Mouse (Mus musculus): ENCODE data around the gene N4bp2l2.

The N4bp2l2 gene

GRCm38 (mm10) chr5:150641440-150641839 is 24.5 kb downstream of the N4bp2l2 start:
- no peak for DNase-seq

DNA sequence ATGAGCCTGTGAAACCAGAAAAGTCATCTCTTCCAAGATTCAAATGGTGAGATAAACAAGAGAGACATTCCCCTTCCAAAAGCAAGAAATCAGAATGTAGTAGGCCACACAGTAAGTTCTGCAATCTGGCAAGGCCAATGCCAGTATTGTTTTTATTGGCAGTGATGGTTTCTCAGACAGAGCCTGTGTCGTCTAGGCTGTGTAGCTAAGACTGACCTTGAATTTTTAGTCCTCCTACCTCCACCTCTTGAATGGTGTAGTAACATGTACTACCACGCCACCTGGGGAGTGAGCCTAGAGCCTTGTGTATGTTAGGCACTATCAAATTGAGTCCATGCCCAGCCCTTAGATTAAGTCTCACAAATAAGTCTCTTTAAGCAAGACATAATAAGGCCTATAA is 36.3 kb downstream of the N4bp2l2 start:
- no peak for DNase-seq

DNA sequence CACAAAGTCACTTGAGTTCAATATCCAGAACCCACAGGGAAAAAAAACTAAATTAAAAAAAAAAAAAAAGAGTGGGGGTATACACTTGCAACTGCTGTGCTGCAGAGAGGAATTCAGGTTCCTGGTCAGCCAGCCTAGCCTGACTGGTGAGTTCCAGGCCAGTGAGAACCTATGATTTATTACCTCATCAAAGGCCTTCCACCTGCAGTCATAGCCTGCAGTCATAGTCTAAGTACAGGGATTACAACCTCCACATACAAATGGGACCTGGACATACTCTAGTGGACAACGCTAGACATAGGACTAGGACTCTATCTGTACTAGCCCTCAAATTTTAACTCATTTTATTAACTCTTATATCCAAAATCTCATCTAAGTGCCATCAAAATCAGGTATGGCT is 36.7 kb downstream of the N4bp2l2 start:
- no peak for DNase-seq

- no peak for DNase-seq
Observed at GRCm38 (mm10) chr5:150625528-150625927, 40.5 kb downstream of the N4bp2l2 start.

GRCm38 (mm10) chr5:150622792-150623191 is 43.2 kb downstream of the N4bp2l2 start:
- DNase-seq: no peak

DNA sequence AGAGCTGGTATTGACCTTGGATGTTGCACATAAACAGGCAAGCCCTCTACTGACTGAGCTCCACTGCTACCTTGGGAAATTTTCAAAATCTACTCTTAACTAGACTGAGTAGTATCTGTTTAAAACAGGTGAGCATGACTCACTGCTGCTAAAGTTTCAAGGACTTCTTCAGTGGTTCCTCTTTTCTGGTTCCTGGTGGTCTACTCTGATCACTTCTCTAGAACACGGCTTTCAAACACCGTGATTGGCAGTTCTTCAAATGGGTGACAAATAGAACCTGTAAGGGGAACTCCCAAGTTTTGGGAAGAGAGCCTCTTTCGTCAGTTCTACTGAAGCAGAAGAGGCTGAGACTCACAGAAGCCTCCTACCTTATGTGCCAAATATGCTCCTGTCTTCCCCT is 44.4 kb downstream of the N4bp2l2 start:
- no peak for DNase-seq

DNA sequence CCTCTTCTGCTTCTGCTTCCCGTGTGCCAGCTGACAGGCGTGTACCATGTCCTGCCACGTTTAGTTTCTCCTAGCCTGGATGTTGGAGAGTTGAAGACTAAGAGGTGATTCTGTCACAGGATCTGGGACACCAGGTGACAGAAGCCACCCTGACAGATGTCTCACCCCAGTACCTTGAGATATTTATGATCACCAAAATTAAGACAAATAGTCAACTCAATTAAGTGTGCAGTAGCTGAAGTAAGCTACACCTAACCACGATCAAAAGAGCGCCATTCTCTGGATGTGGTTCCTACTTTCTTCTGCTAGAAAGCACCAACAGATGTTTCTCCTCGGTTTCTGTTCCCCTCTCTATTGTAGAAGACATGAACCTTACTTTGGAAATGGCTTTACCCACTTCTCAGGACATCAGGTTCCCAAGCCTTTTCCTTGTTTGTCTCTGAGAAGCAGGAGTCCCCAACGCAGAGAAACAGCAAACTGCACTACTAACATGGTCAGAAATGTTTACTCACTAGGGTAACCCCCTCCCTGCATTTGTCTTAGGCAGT is 45.3 kb downstream of the N4bp2l2 start:
- no peak for DNase-seq

- DNase-seq: no peak
Observed at GRCm38 (mm10) chr5:150618599-150619355, 47.2 kb downstream of the N4bp2l2 start.

- DNase-seq: no peak
Observed at GRCm38 (mm10) chr5:150616731-150617130, 49.3 kb downstream of the N4bp2l2 start.

DNA sequence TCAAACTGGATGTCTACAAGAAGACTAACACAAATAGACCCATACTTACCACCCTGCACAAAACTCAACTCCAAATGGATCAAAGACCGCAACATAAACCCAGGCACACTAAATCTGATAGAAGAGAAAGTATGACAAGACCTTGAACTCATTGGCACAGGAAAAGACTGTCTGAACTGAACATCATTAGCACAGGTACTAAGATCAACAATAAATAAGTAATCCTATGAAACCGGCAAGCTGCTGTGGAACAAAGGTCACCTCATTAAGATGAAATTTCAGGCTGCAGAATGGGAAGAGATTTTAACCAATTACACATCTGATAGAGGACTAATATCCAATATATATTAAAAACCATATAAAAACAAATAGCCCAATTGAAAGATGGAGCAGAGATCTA is 49.8 kb downstream of the N4bp2l2 start:
- no peak for DNase-seq

DNA sequence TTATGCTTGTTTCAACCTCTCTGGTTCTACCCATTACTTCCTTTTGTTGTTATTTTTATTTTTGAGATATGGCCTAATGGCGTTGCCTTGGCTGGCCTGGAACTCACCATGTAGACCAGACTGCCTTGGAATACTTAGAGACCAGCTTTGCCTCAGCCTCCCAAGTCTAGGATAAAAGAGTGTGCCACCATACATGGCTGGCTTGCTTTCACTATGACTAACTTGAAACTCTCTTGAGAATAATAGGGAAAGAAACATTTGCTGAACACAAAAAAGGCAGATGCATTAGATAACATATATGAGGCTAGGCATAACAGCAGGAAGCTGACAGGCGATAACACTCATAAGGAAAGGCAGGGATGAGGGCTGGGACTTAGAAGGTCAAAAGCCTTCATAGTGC is 51.9 kb downstream of the N4bp2l2 start:
- DNase-seq: no peak

GRCm38 (mm10) chr5:150611697-150612096 is 54.3 kb downstream of the N4bp2l2 start:
- DNase-seq: peak; percentile 53 to 71

DNA sequence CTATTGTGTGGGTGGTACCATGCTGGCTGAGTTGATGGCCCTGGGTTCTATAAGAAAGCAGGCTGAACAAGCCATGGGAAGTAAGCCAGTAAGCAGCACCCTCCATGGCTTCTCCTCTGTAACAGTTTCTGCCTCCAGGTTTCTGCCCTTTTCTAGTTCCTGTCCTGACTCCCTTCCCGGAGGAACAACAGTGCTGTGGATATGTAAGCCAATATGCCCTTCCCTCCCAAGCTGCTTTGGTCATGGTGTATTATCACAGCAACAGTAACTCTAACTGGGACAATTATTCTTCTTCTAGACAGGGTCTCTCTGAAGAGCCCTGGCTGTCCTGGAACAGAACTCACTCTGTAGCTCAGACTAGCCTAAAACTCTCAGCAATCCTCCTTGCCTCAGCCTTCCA is 54.8 kb downstream of the N4bp2l2 start:
- DNase-seq: no peak

- DNase-seq: no peak
Observed at GRCm38 (mm10) chr5:150607631-150608030, 58.4 kb downstream of the N4bp2l2 start.

- DNase-seq: no peak
Observed at GRCm38 (mm10) chr5:150606131-150606530, 59.9 kb downstream of the N4bp2l2 start.

DNA sequence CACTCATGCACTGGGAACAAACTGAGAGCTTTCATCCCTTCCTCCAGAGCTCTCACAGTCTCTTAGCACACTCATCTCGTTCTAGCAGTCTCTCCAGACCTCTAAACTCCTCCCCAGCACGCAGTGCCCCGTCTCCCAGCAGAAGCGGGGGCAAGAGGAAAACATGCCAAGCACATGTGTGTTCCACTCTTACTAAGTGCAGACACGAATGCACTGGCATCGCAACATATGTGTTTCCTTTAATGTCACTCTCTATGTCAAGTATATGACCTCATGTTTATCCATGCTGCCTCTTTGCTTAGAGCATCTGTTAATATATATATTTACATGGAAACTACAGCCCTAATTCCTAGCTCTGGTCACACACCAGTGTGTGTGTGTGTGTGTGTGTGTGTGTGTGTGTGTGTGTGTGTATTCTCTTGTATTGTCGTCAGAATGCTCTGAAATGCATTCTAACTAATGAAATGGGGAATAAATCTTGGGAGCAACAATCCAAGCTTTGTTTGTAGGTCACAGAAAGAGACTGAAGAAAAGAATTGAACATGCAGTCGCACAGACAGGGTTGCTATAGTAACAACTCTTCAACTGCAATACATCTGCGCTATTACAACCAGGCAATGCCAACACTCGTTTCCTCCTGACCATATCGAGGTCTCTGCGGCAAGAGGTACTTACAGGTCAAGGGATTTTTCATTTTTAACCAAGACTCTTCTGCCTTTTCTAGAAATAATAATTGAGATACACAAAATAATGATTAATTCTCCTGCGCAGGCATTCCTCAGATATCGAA is 64.3 kb downstream of the N4bp2l2 start:
- no peak for DNase-seq

DNA sequence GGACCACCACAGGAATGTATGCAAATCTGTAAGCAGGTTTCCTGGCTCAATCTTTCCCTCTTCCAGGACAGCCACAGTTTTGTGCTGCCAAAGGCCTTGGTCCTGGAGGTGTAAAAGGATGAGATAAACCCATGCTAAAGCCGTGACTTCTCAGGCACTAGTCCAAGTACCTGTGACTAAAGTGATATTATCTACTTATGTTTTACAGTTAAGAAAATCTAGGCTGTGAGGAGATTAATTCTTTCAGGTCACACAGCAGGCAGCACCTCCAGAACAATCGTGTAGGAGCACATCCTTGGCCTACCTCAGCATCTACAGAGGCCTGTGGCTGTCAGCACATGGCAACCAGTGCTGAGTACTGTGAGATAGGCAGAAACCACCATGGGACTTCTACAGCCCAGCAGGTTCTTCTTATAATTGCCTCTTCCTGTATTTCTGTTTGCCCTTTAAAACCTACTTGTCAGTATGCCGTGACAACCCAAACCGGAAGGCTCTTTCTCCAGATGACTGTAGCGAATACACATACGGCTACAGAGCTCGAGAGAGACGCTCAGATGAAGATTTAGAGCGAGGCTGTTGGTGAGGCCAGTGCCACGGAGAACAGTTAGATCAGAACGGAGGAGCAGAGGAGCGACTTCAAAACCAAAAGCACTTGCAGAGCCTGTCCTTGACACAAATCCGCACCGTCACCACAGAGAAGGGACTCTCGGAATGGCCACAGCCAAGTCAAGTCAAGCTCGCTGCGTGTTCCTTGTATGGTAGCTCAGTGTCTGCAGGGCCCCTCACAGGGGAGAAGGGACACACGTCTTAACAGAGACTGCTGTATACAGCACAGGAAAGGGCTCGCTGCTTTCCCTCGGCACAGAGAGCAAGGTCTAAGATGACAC is 65.2 kb downstream of the N4bp2l2 start:
- DNase-seq: peak; percentile 55 to 62

DNA sequence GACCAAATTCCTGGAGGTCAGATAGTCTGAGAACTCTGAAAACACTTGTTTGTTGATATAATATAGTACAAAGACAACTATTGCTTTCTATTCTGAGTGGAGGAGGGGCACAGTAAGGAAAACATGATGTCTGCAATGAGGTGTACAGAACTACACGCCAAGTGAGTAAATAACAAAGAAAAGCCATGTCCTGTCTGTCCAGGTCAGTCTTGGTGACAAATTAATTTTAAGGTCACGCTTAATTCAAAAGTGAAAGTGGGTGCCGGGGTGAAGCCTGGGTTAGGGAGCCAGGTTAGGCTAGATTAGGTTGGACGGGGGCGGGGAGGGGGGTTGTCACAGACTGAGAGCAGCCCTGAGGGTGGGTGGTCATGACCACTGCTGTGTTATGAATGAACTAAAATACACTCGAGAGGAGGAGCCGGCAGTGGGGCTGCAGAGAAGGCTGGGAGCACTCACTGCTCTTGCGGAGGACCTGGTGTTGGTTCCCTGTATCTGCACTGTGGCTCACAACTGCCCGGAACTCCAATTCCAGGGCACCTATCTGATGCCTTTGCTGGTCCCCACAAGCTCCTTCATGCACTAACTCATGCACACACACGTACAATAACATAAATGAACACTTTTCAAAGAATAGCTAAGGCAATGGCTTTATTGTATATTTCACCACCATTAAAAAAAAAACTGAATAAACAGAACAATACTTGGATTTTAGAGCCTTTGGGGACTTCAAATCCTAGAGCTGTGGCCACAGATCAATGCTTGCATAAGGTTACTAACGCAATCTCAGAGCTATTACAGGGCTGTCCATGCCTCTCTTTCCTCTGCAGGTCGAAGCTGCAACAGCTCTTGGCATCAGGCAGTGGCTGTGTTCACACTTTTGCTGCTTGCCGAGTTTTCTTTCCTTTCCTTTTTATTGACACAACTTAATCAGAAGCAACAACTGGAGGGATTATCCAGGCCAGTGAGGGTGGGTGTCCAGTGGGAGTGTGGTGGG is 66.4 kb downstream of the N4bp2l2 start:
- no peak for DNase-seq

- peak; percentile 30 to 31 for DNase-seq
Observed at GRCm38 (mm10) chr5:150598202-150599119, 67.5 kb downstream of the N4bp2l2 start.

DNA sequence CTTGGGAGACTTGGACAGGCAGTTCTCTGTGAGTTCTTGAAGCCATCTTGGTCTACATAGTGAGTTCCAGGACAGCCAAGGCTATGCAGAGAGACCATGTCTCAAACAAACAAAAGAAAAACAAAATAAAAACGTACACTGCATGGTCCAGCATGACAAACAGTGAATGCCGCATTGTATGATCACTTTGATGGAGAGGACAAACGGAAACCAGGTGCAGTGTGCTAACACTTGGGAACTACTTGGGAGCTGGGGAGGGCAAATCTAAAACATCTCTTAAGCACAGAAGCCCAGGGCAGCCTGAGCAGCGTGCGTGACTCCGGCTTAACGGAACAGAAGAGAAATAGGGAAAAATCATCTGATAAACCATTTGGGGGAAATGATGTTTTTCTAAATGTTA is 68.9 kb downstream of the N4bp2l2 start, which contains the start of gene N4bp2l1:
Gene N4bp2l1 (minus strand): TSS at position 101 of the 400 bp plus-strand sequence.
- DNase-seq: no peak

Data from thymus, postnatal 36 days (tissue).